ENCODE assay signal across 26 mouse cellular contexts in the genomic region with DNA sequence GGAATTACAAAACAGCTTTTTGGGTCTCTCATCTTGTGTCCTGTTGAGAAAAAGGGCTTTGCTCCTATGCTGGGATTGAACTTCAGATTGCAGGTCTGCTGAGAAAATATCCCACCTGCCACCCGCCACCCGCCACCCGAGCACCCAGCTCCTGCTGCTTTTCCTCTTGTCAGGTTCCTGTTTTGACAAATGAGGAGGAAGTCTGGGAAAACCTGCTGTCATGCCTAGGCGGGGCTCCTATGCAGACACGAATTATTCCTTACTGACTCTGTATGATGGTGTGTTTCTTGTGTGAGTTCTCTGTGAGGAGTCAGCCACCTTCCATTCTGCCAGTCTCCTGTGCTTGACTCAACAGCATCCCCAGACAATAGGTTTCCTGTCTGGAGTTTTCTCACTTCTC. TPM values are rescaled to one million over a fixed set of nuclear protein-coding genes. Genes with fewer than 3 reads are reported as not detected.
DNase-seq lines count a peak whose midpoint lies in the region; ATAC-seq and TF ChIP-seq lines count a peak whose summit lies in the region.
"Had no signal": no experiment of that assay in that cellular context is flagged by ENCODE, and none has a peak within 500 bp of the region (broad histone marks: within the 10 kb centered on the region; RNA-seq: fewer than 3 reads in every experiment).

No protein-coding gene starts in this region.

- H3K4me2 ChIP-seq in heart, embryonic 16.5 days (ENCODE audit: low read depth, low read length) = no peak overlapping the region
- no peak overlapping the region for H3K4me2 ChIP-seq in kidney, embryonic 16.5 days (replicated peaks; ENCODE audit: low read depth, low read length)
- H3K4me2 ChIP-seq in stomach, embryonic 14.5 days (replicated peaks; ENCODE audit: low read depth, low read length) = no peak overlapping the region
- no peak overlapping the region for H3K4me2 ChIP-seq in stomach, postnatal 0 days (replicated peaks; ENCODE audit: low read depth)
- H3K4me2 ChIP-seq: embryonic facial prominence, embryonic 15.5 days; forebrain, embryonic 15.5 days; limb, embryonic 12.5 days; liver, embryonic 13.5 days; lung, embryonic 14.5 days; neural tube, embryonic 13.5 days had no signal

- 78% methylated on average over 5 of the region's 5 CpGs for WGBS in heart, embryonic 16.5 days
- WGBS in kidney, embryonic 16.5 days = 83% methylated on average over 5 of the region's 5 CpGs
- 84% methylated on average over 5 of the region's 5 CpGs for WGBS in stomach, embryonic 14.5 days
- 83% methylated on average over 5 of the region's 5 CpGs for WGBS in stomach, postnatal 0 days

- H3K36me3 ChIP-seq in heart, embryonic 16.5 days (ENCODE audit: control insufficient read depth, insufficient read depth) = no peaks in the 10 kb centered on the region; the same call in 1 of the 2 replicates
- H3K36me3 ChIP-seq in kidney, embryonic 16.5 days (ENCODE audit: insufficient read depth, low read length) = peaks cover 19% of the 10 kb centered on the region; the same call in 1 of the 2 replicates
- H3K36me3 ChIP-seq in stomach, embryonic 14.5 days (ENCODE audit: control insufficient read depth, insufficient read depth, low read length) = peaks cover 9% of the 10 kb centered on the region
- H3K36me3 ChIP-seq in stomach, postnatal 0 days (ENCODE audit: control insufficient read depth, insufficient read depth, low read length) = no peaks in the 10 kb centered on the region
- H3K36me3 ChIP-seq: forebrain, embryonic 15.5 days; neural tube, embryonic 13.5 days had no signal

- H3K4me3 ChIP-seq in gastrocnemius, adult 2 months = peak overlapping the region; percentile 67
- no peak overlapping the region for H3K4me3 ChIP-seq in heart, embryonic 16.5 days (ENCODE audit: low read length)
- H3K4me3 ChIP-seq in kidney, embryonic 16.5 days (ENCODE audit: low read length) = no peak overlapping the region
- no peak overlapping the region for H3K4me3 ChIP-seq in stomach, embryonic 14.5 days (ENCODE audit: low read depth, low read length)
- no peak overlapping the region for H3K4me3 ChIP-seq in stomach, postnatal 0 days (ENCODE audit: low read depth, low read length)
- H3K4me3 ChIP-seq: embryonic facial prominence, embryonic 15.5 days; forebrain, embryonic 15.5 days; limb, embryonic 12.5 days; liver, embryonic 13.5 days; megakaryocyte, embryonic 14.5 days; neural tube, embryonic 13.5 days had no signal

- H3K27ac ChIP-seq in gastrocnemius, adult 2 months = peak overlapping the region; percentile 90
- H3K27ac ChIP-seq in heart, embryonic 16.5 days (ENCODE audit: low read length) = peak overlapping the region; percentile 78
- H3K27ac ChIP-seq in kidney, embryonic 16.5 days (ENCODE audit: low read length) = 0 out of 2 replicates have a peak overlapping the region, but pooled peaks have one; percentile 82
- 0 out of 2 replicates have a peak overlapping the region, but pooled peaks have one; percentile 83 for H3K27ac ChIP-seq in stomach, embryonic 14.5 days (ENCODE audit: low read length)
- no peak overlapping the region for H3K27ac ChIP-seq in stomach, postnatal 0 days (replicated peaks)
- H3K27ac ChIP-seq: liver, embryonic 13.5 days had no signal

- no peaks in the 10 kb centered on the region for H3K27me3 ChIP-seq in heart, embryonic 16.5 days (ENCODE audit: control insufficient read depth, insufficient read depth, low read length)
- no peaks in the 10 kb centered on the region for H3K27me3 ChIP-seq in kidney, embryonic 16.5 days (ENCODE audit: insufficient read depth, low read length)
- no peaks in the 10 kb centered on the region for H3K27me3 ChIP-seq in stomach, embryonic 14.5 days (ENCODE audit: control insufficient read depth, insufficient read depth, low read length)
- H3K27me3 ChIP-seq in stomach, postnatal 0 days (ENCODE audit: control insufficient read depth, insufficient read depth, low read length) = no peaks in the 10 kb centered on the region
- H3K27me3 ChIP-seq: embryonic facial prominence, embryonic 15.5 days; forebrain, embryonic 15.5 days; limb, embryonic 12.5 days; liver, embryonic 13.5 days; megakaryocyte, embryonic 14.5 days; neural tube, embryonic 13.5 days had no signal

- peaks cover 6% of the 10 kb centered on the region for H3K4me1 ChIP-seq in heart, embryonic 16.5 days (ENCODE audit: control insufficient read depth, insufficient read depth, low read length)
- peaks cover 6% of the 10 kb centered on the region for H3K4me1 ChIP-seq in kidney, embryonic 16.5 days (ENCODE audit: insufficient read depth, low read length)
- peaks cover 6% of the 10 kb centered on the region; the same call in 1 of the 2 replicates for H3K4me1 ChIP-seq in stomach, embryonic 14.5 days (ENCODE audit: control insufficient read depth, insufficient read depth, low read length)
- no peaks in the 10 kb centered on the region for H3K4me1 ChIP-seq in stomach, postnatal 0 days (replicated peaks; ENCODE audit: control insufficient read depth, insufficient read depth)
- H3K4me1 ChIP-seq: embryonic facial prominence, embryonic 15.5 days; liver, embryonic 13.5 days; neural tube, embryonic 13.5 days had no signal

- no peak for TF ChIP-seq EP300 in stomach, postnatal 0 days (optimal IDR thresholded peaks at IDR 0.05)

- no peaks in the 10 kb centered on the region for H3K9me3 ChIP-seq in heart, embryonic 16.5 days (replicated peaks; ENCODE audit: control insufficient read depth, low read length)
- H3K9me3 ChIP-seq in kidney, embryonic 16.5 days (ENCODE audit: low read length) = no peaks in the 10 kb centered on the region
- H3K9me3 ChIP-seq in stomach, embryonic 14.5 days (ENCODE audit: control insufficient read depth, low read depth, low read length) = no peaks in the 10 kb centered on the region
- H3K9me3 ChIP-seq in stomach, postnatal 0 days (ENCODE audit: control insufficient read depth, low read length) = no peaks in the 10 kb centered on the region
- H3K9me3 ChIP-seq: embryonic facial prominence, embryonic 15.5 days; forebrain, embryonic 15.5 days; limb, embryonic 12.5 days; liver, embryonic 13.5 days; megakaryocyte, embryonic 14.5 days; neural tube, embryonic 13.5 days had no signal

- TF ChIP-seq CTCF in gastrocnemius, adult 2 months (IDR thresholded peaks at IDR 0.05) = no peak
- TF ChIP-seq CTCF in stomach, postnatal 0 days (IDR thresholded peaks at IDR 0.05; ENCODE audit: low read depth) = no peak

- no peak for ATAC-seq in heart, embryonic 16.5 days (replicated peaks; ENCODE audit: extremely low read depth, insufficient read depth, low FRiP score)
- no peak for ATAC-seq in kidney, embryonic 16.5 days (ENCODE audit: low FRiP score, low TSS enrichment)
- ATAC-seq in stomach, embryonic 14.5 days (ENCODE audit: insufficient number of reproducible peaks, insufficient read depth, low FRiP score, low read depth) = no peak
- no peak for ATAC-seq in stomach, postnatal 0 days (ENCODE audit: low FRiP score, low TSS enrichment)
- ATAC-seq: CD4-positive, CD25-positive, alpha-beta regulatory T cell, adult 4 months; forebrain, embryonic 15.5 days had no signal

- DNase-seq in gastrocnemius, adult 2 months = no peak
- DNase-seq in gastrocnemius, adult 8-10 months (ENCODE audit: low spot score in 2 of 2) = no peak
- no peak for DNase-seq in heart, postnatal 36 days
- DNase-seq in kidney, adult 9 months = no peak
- no peak for DNase-seq in stomach, postnatal 0 days (ENCODE audit: low spot score)
- DNase-seq: adrenal gland, postnatal 14 days; cerebellum, adult 8-10 months; cerebellum, postnatal 36 days; embryo, embryonic 11 days; gastrocnemius, postnatal 25 days; kidney, adult 11 months; kidney, postnatal 10 days; liver, embryonic 13.5 days; lung, embryonic 14.5 days; lung, postnatal 36 days; midbrain, embryonic 14.5 days; thymus, postnatal 25 days had no signal

- no peak overlapping the region for H3K9ac ChIP-seq in heart, embryonic 16.5 days (ENCODE audit: low read length)
- H3K9ac ChIP-seq in kidney, embryonic 16.5 days (replicated peaks; ENCODE audit: low read length) = no peak overlapping the region
- H3K9ac ChIP-seq in stomach, embryonic 14.5 days (replicated peaks; ENCODE audit: low read depth, low read length) = no peak overlapping the region
- no peak overlapping the region for H3K9ac ChIP-seq in stomach, postnatal 0 days (ENCODE audit: low read length)
- H3K9ac ChIP-seq: embryonic facial prominence, embryonic 15.5 days; forebrain, embryonic 15.5 days; limb, embryonic 12.5 days; liver, embryonic 13.5 days; lung, embryonic 14.5 days; neural tube, embryonic 13.5 days had no signal

- intact Hi-C loops in gastrocnemius, adult 2 months (cut with DNase I) = no loop called here
- intact Hi-C loops in heart, postnatal 36 days (cut with DNase I) = no loop called here

RNA-seq across cellular contexts. Expression of a gene that starts 19.2 kb away (rescaled TPM):
- total RNA-seq in gastrocnemius, adult 2 months (2021) = 10 to 100 TPM; 11.9 to 16.6 TPM
- 10 to 100 TPM; 14.9 to 18.9 (median 15.9) TPM for total RNA-seq in gastrocnemius, adult 8-10 months (2022)
- 5.7 and 5.8 TPM in 2 replicates for polyA plus RNA-seq in heart, embryonic 16.5 days (2015; fragmentation: Nextera tagmentation; extraction: Ambion mirVana)
- 10 to 100 TPM; 13.5 to 15.3 TPM for total RNA-seq in heart, postnatal 36 days (2021)
- 12.1 and 14.7 TPM in 2 replicates for polyA plus RNA-seq in kidney, embryonic 16.5 days (2015; fragmentation: Nextera tagmentation; extraction: Ambion mirVana)
- polyA plus RNA-seq in stomach, embryonic 14.5 days (2014; fragmentation: Nextera tagmentation; extraction: Ambion mirVana) = 16.9 and 17.8 TPM in 2 replicates
- 3.5 and 3.6 TPM in 2 replicates for polyA plus RNA-seq in stomach, postnatal 0 days (2015; fragmentation: Nextera tagmentation; extraction: Ambion mirVana)

RNA-seq across cellular contexts. Expression of a gene that starts 20.7 kb away (rescaled TPM):
- total RNA-seq in gastrocnemius, adult 2 months (2021) = 1 to 10 TPM in 1 of 2 experiments, under 1 TPM in 1; 0.92 to 1.1 TPM
- total RNA-seq in gastrocnemius, adult 8-10 months (2022) = 1 to 10 TPM in 1 of 4 experiments, under 1 TPM in 3; 0.46 to 1.1 (median 0.68) TPM
- 17.1 and 19.0 TPM in 2 replicates for polyA plus RNA-seq in heart, embryonic 16.5 days (2015; fragmentation: Nextera tagmentation; extraction: Ambion mirVana)
- 1 to 10 TPM; 3.3 to 3.4 TPM for total RNA-seq in heart, postnatal 36 days (2021)
- 32.8 and 36.7 TPM in 2 replicates for polyA plus RNA-seq in kidney, embryonic 16.5 days (2015; fragmentation: Nextera tagmentation; extraction: Ambion mirVana)
- 32.1 and 32.9 TPM in 2 replicates for polyA plus RNA-seq in stomach, embryonic 14.5 days (2014; fragmentation: Nextera tagmentation; extraction: Ambion mirVana)
- 10.6 and 10.9 TPM in 2 replicates for polyA plus RNA-seq in stomach, postnatal 0 days (2015; fragmentation: Nextera tagmentation; extraction: Ambion mirVana)

RNA-seq across cellular contexts. Expression of a gene that starts 20.9 kb away (rescaled TPM):
- 10 to 100 TPM; 14.1 to 19.4 TPM for total RNA-seq in gastrocnemius, adult 2 months (2021)
- 10 to 100 TPM; 12.9 to 18.1 (median 16.1) TPM for total RNA-seq in gastrocnemius, adult 8-10 months (2022)
- polyA plus RNA-seq in heart, embryonic 16.5 days (2015; fragmentation: Nextera tagmentation; extraction: Ambion mirVana) = 22.5 and 23.1 TPM in 2 replicates
- total RNA-seq in heart, postnatal 36 days (2021) = 10 to 100 TPM; 18.2 to 20.7 TPM
- 32.1 and 35.3 TPM in 2 replicates for polyA plus RNA-seq in kidney, embryonic 16.5 days (2015; fragmentation: Nextera tagmentation; extraction: Ambion mirVana)
- polyA plus RNA-seq in stomach, embryonic 14.5 days (2014; fragmentation: Nextera tagmentation; extraction: Ambion mirVana) = 26.6 and 28.4 TPM in 2 replicates
- polyA plus RNA-seq in stomach, postnatal 0 days (2015; fragmentation: Nextera tagmentation; extraction: Ambion mirVana) = 21.6 and 23.2 TPM in 2 replicates

RNA-seq across cellular contexts. Expression of a gene that starts 50.5 kb away (rescaled TPM):
- 10 to 100 TPM; 49.1 to 70.6 TPM for total RNA-seq in gastrocnemius, adult 2 months (2021)
- 10 to 100 TPM; 46.3 to 64.6 (median 55.0) TPM for total RNA-seq in gastrocnemius, adult 8-10 months (2022)
- 10.0 and 13.1 TPM in 2 replicates for polyA plus RNA-seq in heart, embryonic 16.5 days (2015; fragmentation: Nextera tagmentation; extraction: Ambion mirVana)
- 10 to 100 TPM; 85.6 to 94.0 TPM for total RNA-seq in heart, postnatal 36 days (2021)
- polyA plus RNA-seq in kidney, embryonic 16.5 days (2015; fragmentation: Nextera tagmentation; extraction: Ambion mirVana) = 18.6 and 19.5 TPM in 2 replicates
- polyA plus RNA-seq in stomach, embryonic 14.5 days (2014; fragmentation: Nextera tagmentation; extraction: Ambion mirVana) = 27.7 and 28.4 TPM in 2 replicates
- 6.5 and 7.1 TPM in 2 replicates for polyA plus RNA-seq in stomach, postnatal 0 days (2015; fragmentation: Nextera tagmentation; extraction: Ambion mirVana)
